Mouse (Mus musculus): ENCODE data around the gene Gm13694. TPM values are rescaled to one million over a fixed set of nuclear protein-coding genes. Genes with fewer than 3 reads are reported as not detected.
A peak's percentile ranks its signal among the peaks of the same experiment; 100 is the strongest.
"Not testable (repeated sequence)": the region's sequence is repeated elsewhere in the genome, so short reads cannot be mapped to it uniquely, and the experiment has no call there.

The Gm13694 gene
- polyA plus RNA-seq (2016; fragmentation: Nextera tagmentation; extraction: Ambion mirVana): not detected in 2 replicates

GRCm38 (mm10) chr2:83978633-83979032, at the start of gene Gm13694:
Gene Gm13694, plus strand, starts transcription at chr2:83978933.
- not testable (repeated sequence) for H3K4me1 ChIP-seq (replicated peaks); DNase-seq (ENCODE audit: low spot score); H3K27ac ChIP-seq; H3K9me3 ChIP-seq; H3K4me3 ChIP-seq; H3K36me3 ChIP-seq; H3K27me3 ChIP-seq (ENCODE audit: insufficient read depth, poor library complexity, severe bottlenecking)
- WGBS: no CpG with 5 or more reads among the region's 6 CpGs

GRCm38 (mm10) chr2:83929478-83930088, 49.1 kb upstream of the Gm13694 start:
- Histone ChIP-seq H3K9me3 (no peaks in the 10 kb centered on the region), H3K27me3 (ENCODE audit: insufficient read depth, poor library complexity, severe bottlenecking) (no peaks in the 10 kb centered on the region), H3K36me3 (no peaks in the 10 kb centered on the region), H3K4me1 (replicated peaks) (no peaks in the 10 kb centered on the region), H3K27ac (no peak overlapping the region), H3K4me3 (no peak overlapping the region)
- no peak for DNase-seq (ENCODE audit: low spot score)
- WGBS: 56% methylated on average over 2 of the region's 2 CpGs

DNA sequence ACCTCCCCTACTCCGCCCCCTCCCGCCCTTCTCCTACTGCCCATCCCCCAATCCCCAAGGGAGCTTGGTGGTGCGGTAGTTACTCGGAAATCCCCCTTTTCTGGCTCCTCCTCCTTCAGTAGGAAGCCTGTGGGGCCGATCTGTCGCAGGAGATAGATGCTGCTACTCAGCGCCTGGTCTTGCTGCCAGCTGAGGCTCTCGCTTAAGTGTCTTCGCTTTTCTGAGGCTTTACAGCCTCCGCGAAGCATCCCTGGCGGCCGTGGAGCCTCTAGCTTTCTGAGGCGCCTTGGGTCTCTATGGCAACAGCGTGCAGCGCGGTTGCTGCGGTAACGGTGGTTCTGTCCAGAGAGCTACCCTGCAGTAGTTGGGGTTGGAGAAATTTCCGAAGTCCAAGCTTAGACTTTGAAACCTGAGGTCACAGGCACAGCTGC, 37.8 kb upstream of the Gm13694 start, which contains the start of gene Zswim2:
Gene Zswim2 (minus strand): TSS at position 298 of the 431 bp plus-strand sequence.
- no peaks in the 10 kb centered on the region for H3K36me3 ChIP-seq
- peak within 1 kb of the TSS; percentile 50 for H3K4me3 ChIP-seq
- peaks cover 9% of the 10 kb centered on the region for H3K4me1 ChIP-seq (replicated peaks)
- H3K27ac ChIP-seq: no peak within 1 kb of the TSS
- under 1% methylated on average over 20 of the region's 20 CpGs for WGBS
- H3K27me3 ChIP-seq (ENCODE audit: insufficient read depth, poor library complexity, severe bottlenecking): no peaks in the 10 kb centered on the region
- DNase-seq (ENCODE audit: low spot score): peak; percentile 83
- no peaks in the 10 kb centered on the region for H3K9me3 ChIP-seq

DNA sequence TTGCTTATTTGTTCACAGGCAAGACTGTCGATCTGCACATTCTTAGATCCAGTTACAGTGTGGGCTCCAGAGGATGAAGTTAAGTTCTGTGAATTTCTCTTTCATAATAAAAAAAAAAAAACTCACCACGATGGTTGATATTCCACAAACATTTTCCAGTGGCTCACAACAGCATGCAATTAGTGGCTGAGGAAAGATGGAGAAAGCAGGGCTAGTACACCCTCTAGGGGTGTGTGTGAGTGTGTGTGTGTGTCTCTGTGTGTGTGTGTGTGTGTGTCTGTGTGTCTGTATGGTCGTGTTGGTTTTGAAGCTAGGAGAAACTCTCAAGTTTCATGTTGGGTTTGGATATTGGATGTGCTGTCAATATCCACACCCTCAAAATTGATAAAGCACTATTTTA, 37.4 kb upstream of the Gm13694 start:
- 49% methylated on average over 3 of the region's 3 CpGs for WGBS
- Histone ChIP-seq H3K4me3 (peak overlapping the region; percentile 50; the same call in 1 of the 2 replicates), H3K4me1 (replicated peaks) (peaks cover 9% of the 10 kb centered on the region), H3K9me3 (no peaks in the 10 kb centered on the region), H3K27ac (no peak overlapping the region), H3K36me3 (no peaks in the 10 kb centered on the region), H3K27me3 (ENCODE audit: insufficient read depth, poor library complexity, severe bottlenecking) (no peaks in the 10 kb centered on the region)
- DNase-seq (ENCODE audit: low spot score): no peak

DNA sequence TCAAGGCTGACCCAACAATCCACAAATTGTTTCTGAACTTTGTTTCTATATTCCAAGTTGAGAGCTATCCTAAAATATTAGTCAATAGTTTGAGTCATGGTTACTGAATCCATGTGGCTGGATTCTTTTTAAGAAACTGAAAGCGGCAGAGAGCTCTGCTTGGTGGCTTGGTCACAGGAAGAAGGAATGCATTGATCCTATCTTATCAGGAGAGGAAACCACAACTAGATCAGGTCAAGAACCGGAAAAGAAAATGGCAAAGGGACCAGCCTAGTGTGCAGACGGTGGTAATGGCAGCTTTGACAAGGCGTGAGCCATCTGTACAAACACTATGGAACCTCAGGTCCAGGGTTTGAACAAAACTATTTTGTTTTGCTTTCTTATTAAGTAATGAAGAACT, 36.9 kb upstream of the Gm13694 start:
- Histone ChIP-seq H3K27ac (no peak overlapping the region), H3K27me3 (ENCODE audit: insufficient read depth, poor library complexity, severe bottlenecking) (no peaks in the 10 kb centered on the region), H3K4me3 (no peak overlapping the region), H3K4me1 (replicated peaks) (peaks cover 9% of the 10 kb centered on the region), H3K9me3 (no peaks in the 10 kb centered on the region), H3K36me3 (no peaks in the 10 kb centered on the region)
- DNase-seq (ENCODE audit: low spot score): no peak
- 81% methylated on average over 4 of the region's 4 CpGs for WGBS

DNA sequence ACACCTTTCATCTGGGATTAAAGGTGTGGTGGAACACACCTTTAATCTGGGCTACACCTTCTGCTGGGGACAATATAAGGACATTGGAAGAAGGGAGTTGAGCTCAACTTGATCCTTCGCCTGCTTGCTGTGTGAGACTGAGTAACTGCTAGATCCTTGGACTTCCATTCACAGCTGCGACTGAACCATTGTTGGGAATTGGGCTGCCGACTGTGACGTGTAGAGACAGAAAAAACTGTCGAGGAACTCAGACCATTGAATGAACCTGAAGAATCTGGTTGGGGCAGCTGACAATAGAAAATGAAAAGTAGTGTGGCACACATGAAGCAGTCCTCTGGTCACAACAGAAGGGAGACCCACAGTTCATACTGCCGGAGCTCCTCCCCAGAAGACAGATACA, 23.3 kb upstream of the Gm13694 start, which contains the start of gene Gm13698:
Gene Gm13698 (plus strand): TSS at position 301 of the 400 bp plus-strand sequence.
- DNase-seq (ENCODE audit: low spot score); H3K36me3 ChIP-seq; H3K9me3 ChIP-seq; H3K27ac ChIP-seq; H3K27me3 ChIP-seq (ENCODE audit: insufficient read depth, poor library complexity, severe bottlenecking); H3K4me1 ChIP-seq (replicated peaks); H3K4me3 ChIP-seq: not testable (repeated sequence)
- WGBS: no CpG with 5 or more reads among the region's 6 CpGs

- not testable (repeated sequence) for H3K27ac ChIP-seq; H3K27me3 ChIP-seq (ENCODE audit: insufficient read depth, poor library complexity, severe bottlenecking); H3K4me1 ChIP-seq (replicated peaks); H3K36me3 ChIP-seq; H3K4me3 ChIP-seq; H3K9me3 ChIP-seq; DNase-seq (ENCODE audit: low spot score)
- WGBS: no CpG with 5 or more reads among the region's 6 CpGs
Measured at GRCm38 (mm10) chr2:83961203-83961602, 17.5 kb upstream of the Gm13694 start, which contains the start of gene Gm13693. Gene Gm13693, plus strand, starts transcription at chr2:83961503.

DNA sequence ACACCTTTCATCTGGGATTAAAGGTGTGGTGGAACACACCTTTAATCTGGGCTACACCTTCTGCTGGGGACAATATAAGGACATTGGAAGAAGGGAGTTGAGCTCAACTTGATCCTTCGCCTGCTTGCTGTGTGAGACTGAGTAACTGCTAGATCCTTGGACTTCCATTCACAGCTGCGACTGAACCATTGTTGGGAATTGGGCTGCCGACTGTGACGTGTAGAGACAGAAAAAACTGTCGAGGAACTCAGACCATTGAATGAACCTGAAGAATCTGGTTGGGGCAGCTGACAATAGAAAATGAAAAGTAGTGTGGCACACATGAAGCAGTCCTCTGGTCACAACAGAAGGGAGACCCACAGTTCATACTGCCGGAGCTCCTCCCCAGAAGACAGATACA, 11.7 kb upstream of the Gm13694 start, which contains the start of gene Gm13695:
Gene Gm13695 (plus strand): TSS at position 301 of the 400 bp plus-strand sequence.
- not testable (repeated sequence) for H3K9me3 ChIP-seq

GRCm38 (mm10) chr2:83972823-83973222, 5.9 kb upstream of the Gm13694 start, which contains the start of gene Gm13696:
Gene Gm13696, plus strand, starts transcription at chr2:83973123.
- not testable (repeated sequence) for H3K36me3 ChIP-seq; H3K4me3 ChIP-seq; H3K27ac ChIP-seq; H3K27me3 ChIP-seq (ENCODE audit: insufficient read depth, poor library complexity, severe bottlenecking); DNase-seq (ENCODE audit: low spot score); H3K4me1 ChIP-seq (replicated peaks); H3K9me3 ChIP-seq
- WGBS: no CpG with 5 or more reads among the region's 6 CpGs

More for the DNA sequence above, 11.7 kb upstream of the Gm13694 start, which contains the start of gene Gm13695:
- no CpG with 5 or more reads among the region's 6 CpGs for WGBS
- not testable (repeated sequence) for H3K36me3 ChIP-seq; H3K27me3 ChIP-seq (ENCODE audit: insufficient read depth, poor library complexity, severe bottlenecking); DNase-seq (ENCODE audit: low spot score); H3K4me1 ChIP-seq (replicated peaks); H3K27ac ChIP-seq; H3K4me3 ChIP-seq

- not testable (repeated sequence) for H3K36me3 ChIP-seq; H3K27me3 ChIP-seq (ENCODE audit: insufficient read depth, poor library complexity, severe bottlenecking); H3K4me3 ChIP-seq; H3K27ac ChIP-seq; DNase-seq (ENCODE audit: low spot score); H3K9me3 ChIP-seq; H3K4me1 ChIP-seq (replicated peaks)
- WGBS: no CpG with 5 or more reads among the region's 6 CpGs
Measured at GRCm38 (mm10) chr2:83984443-83984842, 5.7 kb downstream of the Gm13694 start, which contains the start of gene Gm13697. Gene Gm13697, plus strand, starts transcription at chr2:83984743.

- no CpG with 5 or more reads among the region's 6 CpGs for WGBS
- not testable (repeated sequence) for H3K36me3 ChIP-seq; H3K9me3 ChIP-seq; DNase-seq (ENCODE audit: low spot score); H3K27ac ChIP-seq; H3K4me1 ChIP-seq (replicated peaks); H3K4me3 ChIP-seq; H3K27me3 ChIP-seq (ENCODE audit: insufficient read depth, poor library complexity, severe bottlenecking)
Measured at GRCm38 (mm10) chr2:83990253-83990652, 11.5 kb downstream of the Gm13694 start, which contains the start of gene Gm13691. Gene Gm13691, plus strand, starts transcription at chr2:83990553.

DNA sequence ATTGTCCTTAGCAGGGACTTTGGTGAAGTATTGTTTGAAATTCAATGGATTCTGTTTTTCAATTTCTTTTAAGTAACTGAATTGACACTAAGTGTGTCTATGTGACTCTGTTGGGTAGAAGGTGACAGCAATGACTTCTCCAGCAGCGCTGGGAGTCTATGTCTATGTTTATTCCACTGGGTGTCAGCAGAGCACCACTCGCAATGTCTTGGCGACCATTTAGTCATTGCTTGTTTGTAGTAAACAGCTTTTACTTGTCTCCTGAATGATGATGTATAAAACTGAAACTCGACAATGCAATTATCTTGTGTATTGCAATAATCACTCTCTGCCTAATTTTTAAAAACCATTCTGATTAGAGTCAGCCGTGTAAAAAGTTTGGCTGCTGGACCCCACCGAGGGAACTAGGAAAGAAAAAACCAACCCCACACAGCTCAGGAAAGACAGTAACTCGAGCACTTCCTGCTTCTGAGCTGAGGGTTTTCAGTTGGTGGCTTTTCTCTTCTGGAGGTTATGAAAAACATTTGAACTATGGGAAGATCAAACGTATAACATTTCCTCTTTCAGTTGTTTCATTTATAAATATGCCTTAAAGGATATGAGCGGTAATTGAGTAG, 15.0 kb downstream of the Gm13694 start:
- not testable (repeated sequence) for H3K4me1 ChIP-seq (replicated peaks); H3K9me3 ChIP-seq; H3K27ac ChIP-seq; H3K27me3 ChIP-seq (ENCODE audit: insufficient read depth, poor library complexity, severe bottlenecking); H3K36me3 ChIP-seq; DNase-seq (ENCODE audit: low spot score); H3K4me3 ChIP-seq
- WGBS: 58% methylated on average over 8 of the region's 9 CpGs

- not testable (repeated sequence) for H3K4me3 ChIP-seq
Measured at GRCm38 (mm10) chr2:83994526-83994925, 15.8 kb downstream of the Gm13694 start.

More at GRCm38 (mm10) chr2:83994526-83994925, 15.8 kb downstream of the Gm13694 start:
- not testable (repeated sequence) for H3K4me1 ChIP-seq (replicated peaks); H3K27me3 ChIP-seq (ENCODE audit: insufficient read depth, poor library complexity, severe bottlenecking); H3K9me3 ChIP-seq; H3K36me3 ChIP-seq; H3K27ac ChIP-seq; DNase-seq (ENCODE audit: low spot score)
- WGBS: 90% methylated on average over 2 of the region's 3 CpGs

All from hindbrain, embryonic 10.5 days (tissue).